In genomic region chr2:57617258-57617657, GRCm38 (mm10) we compare ENCODE assay signal across 8 mouse cellular contexts.
DNase-seq lines count a peak whose midpoint lies in the region; ATAC-seq lines count a peak whose summit lies in the region.
"Had no signal": no experiment of that assay in that cellular context is flagged by ENCODE, and none has a peak within 500 bp of the region (broad histone marks: within the 10 kb centered on the region; RNA-seq: fewer than 3 reads in every experiment).

No protein-coding gene starts in this region.

- no peak overlapping the region for H3K27ac ChIP-seq in kidney, embryonic 16.5 days (ENCODE audit: low read length)
- no peak overlapping the region for H3K27ac ChIP-seq in forebrain, embryonic 14.5 days (ENCODE audit: low read depth, low read length)
- H3K27ac ChIP-seq in intestine, embryonic 15.5 days = no peak overlapping the region
- H3K27ac ChIP-seq in neural tube, embryonic 13.5 days (replicated peaks) = peak overlapping the region; percentile 67; the same call in 1 of the 2 replicates

- no peak overlapping the region for H3K9ac ChIP-seq in kidney, embryonic 16.5 days (replicated peaks; ENCODE audit: low read length)
- peak overlapping the region; percentile 51; the same call in 1 of the 2 replicates for H3K9ac ChIP-seq in forebrain, embryonic 14.5 days (ENCODE audit: low read length)
- no peak overlapping the region for H3K9ac ChIP-seq in intestine, embryonic 15.5 days
- H3K9ac ChIP-seq in neural tube, embryonic 13.5 days = peak overlapping the region; percentile 55; the same call in 1 of the 2 replicates

- ATAC-seq in kidney, embryonic 16.5 days (ENCODE audit: low FRiP score, low TSS enrichment) = no peak
- ATAC-seq in forebrain, embryonic 14.5 days = no peak
- no peak for ATAC-seq in intestine, embryonic 15.5 days
- ATAC-seq in neural tube, embryonic 13.5 days (ENCODE audit: low read depth) = peak; percentile 70
- ATAC-seq: activated CD4-positive, CD25-positive, alpha-beta regulatory T cell, adult 4 months had no signal

- no peaks in the 10 kb centered on the region; the same call in 1 of the 2 replicates for H3K27me3 ChIP-seq in kidney, embryonic 16.5 days (ENCODE audit: insufficient read depth, low read length)
- no peaks in the 10 kb centered on the region for H3K27me3 ChIP-seq in forebrain, embryonic 14.5 days (replicated peaks; ENCODE audit: control insufficient read depth, insufficient read depth, low read length)
- H3K27me3 ChIP-seq in intestine, embryonic 15.5 days (replicated peaks) = no peaks in the 10 kb centered on the region
- peaks cover 4% of the 10 kb centered on the region; the same call in 1 of the 2 replicates for H3K27me3 ChIP-seq in neural tube, embryonic 13.5 days

- WGBS in kidney, embryonic 16.5 days = 75% methylated on average over 2 of the region's 2 CpGs
- 55% methylated on average over 2 of the region's 2 CpGs for WGBS in forebrain, embryonic 14.5 days
- 69% methylated on average over 2 of the region's 2 CpGs for WGBS in intestine, embryonic 15.5 days
- 35% methylated on average over 2 of the region's 2 CpGs for WGBS in neural tube, embryonic 13.5 days

- DNase-seq in kidney, adult 8-10 months = no peak
- no peak for DNase-seq in forebrain, embryonic 14.5 days (ENCODE audit: low spot score)
- DNase-seq in retina, postnatal 1 day = no peak
- DNase-seq in spleen, adult 12 weeks (ENCODE audit: low spot score) = no peak

- no peaks in the 10 kb centered on the region for H3K4me1 ChIP-seq in kidney, embryonic 16.5 days (ENCODE audit: insufficient read depth, low read length)
- H3K4me1 ChIP-seq in forebrain, embryonic 14.5 days (ENCODE audit: control insufficient read depth, insufficient read depth, low read length) = peaks cover 19% of the 10 kb centered on the region
- no peaks in the 10 kb centered on the region for H3K4me1 ChIP-seq in intestine, embryonic 15.5 days (replicated peaks)
- peaks cover 20% of the 10 kb centered on the region for H3K4me1 ChIP-seq in neural tube, embryonic 13.5 days (replicated peaks)

- peak overlapping the region; percentile 64; the same call in 1 of the 2 replicates for H3K4me2 ChIP-seq in kidney, embryonic 16.5 days (replicated peaks; ENCODE audit: low read depth, low read length)
- H3K4me2 ChIP-seq in forebrain, embryonic 14.5 days (ENCODE audit: low read length) = peak overlapping the region; percentile 56; the same call in 1 of the 2 replicates
- peak overlapping the region; percentile 73 for H3K4me2 ChIP-seq in intestine, embryonic 15.5 days (replicated peaks)
- peak overlapping the region; percentile 63 for H3K4me2 ChIP-seq in neural tube, embryonic 13.5 days

- H3K36me3 ChIP-seq in kidney, embryonic 16.5 days (ENCODE audit: insufficient read depth, low read length) = no peaks in the 10 kb centered on the region
- H3K36me3 ChIP-seq in forebrain, embryonic 14.5 days (ENCODE audit: control insufficient read depth, insufficient read depth, low read length) = no peaks in the 10 kb centered on the region
- no peaks in the 10 kb centered on the region for H3K36me3 ChIP-seq in intestine, embryonic 15.5 days
- H3K36me3 ChIP-seq in neural tube, embryonic 13.5 days = no peaks in the 10 kb centered on the region

- H3K4me3 ChIP-seq in kidney, embryonic 16.5 days (ENCODE audit: low read length) = no peak overlapping the region; the same call in 1 of the 2 replicates
- no peak overlapping the region; the same call in 1 of the 2 replicates for H3K4me3 ChIP-seq in forebrain, embryonic 14.5 days (ENCODE audit: low read depth, low read length)
- H3K4me3 ChIP-seq in intestine, embryonic 15.5 days (replicated peaks) = no peak overlapping the region
- H3K4me3 ChIP-seq in neural tube, embryonic 13.5 days = peak overlapping the region; percentile 37

- no peaks in the 10 kb centered on the region for H3K9me3 ChIP-seq in kidney, embryonic 16.5 days (ENCODE audit: low read length)
- no peaks in the 10 kb centered on the region for H3K9me3 ChIP-seq in forebrain, embryonic 14.5 days (replicated peaks; ENCODE audit: control insufficient read depth, low read length)
- H3K9me3 ChIP-seq in intestine, embryonic 15.5 days = no peaks in the 10 kb centered on the region
- no peaks in the 10 kb centered on the region for H3K9me3 ChIP-seq in neural tube, embryonic 13.5 days

Comparison
In these comparisons a context has a peak if more than half of its experiments do, and no peak if none do; other contexts are left out.
1. H3K9ac ChIP-seq: peak in forebrain, embryonic 14.5 days (single experiment) and neural tube, embryonic 13.5 days (single experiment); none in kidney, embryonic 16.5 days (single experiment) and intestine, embryonic 15.5 days (single experiment).
2. Peak in every context shown above with its lines, with median percentiles within 50 percentile points of each other: H3K4me2 ChIP-seq.